Mouse (Mus musculus): ENCODE data around the gene Aqp3. TPM values are rescaled to one million over a fixed set of nuclear protein-coding genes. Genes with fewer than 3 reads are reported as not detected.
"Not testable (repeated sequence)": the region's sequence is repeated elsewhere in the genome, so short reads cannot be mapped to it uniquely, and the experiment has no call there.

The Aqp3 gene
- polyA plus RNA-seq, 1 experiment = not detected

DNA sequence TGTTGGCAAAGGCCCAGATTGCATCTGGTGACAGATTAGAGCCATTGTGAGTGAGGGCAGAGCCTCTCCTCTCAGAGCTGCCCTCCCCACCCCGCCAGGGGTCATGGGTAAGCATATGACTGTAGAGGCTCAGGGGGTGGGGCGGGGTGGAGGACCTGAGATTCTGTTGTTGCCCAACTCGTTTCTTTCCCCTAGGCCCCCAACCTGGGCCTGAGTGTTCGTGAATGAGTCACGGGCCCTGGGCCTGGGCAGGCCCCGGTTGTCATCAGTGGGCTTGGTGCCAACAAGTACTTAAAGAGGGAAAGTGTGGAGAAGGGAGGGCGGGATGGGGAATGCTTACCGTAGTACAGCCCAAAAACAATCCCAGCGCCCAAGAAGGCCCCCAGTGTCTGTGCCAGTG is 3.6 kb downstream of the Aqp3 start:
- TF ChIP-seq POLR2A (IDR thresholded peaks at IDR 0.05; ENCODE audit: insufficient read depth, low read depth, low read length) (no peak), CTCF (IDR thresholded peaks at IDR 0.05; ENCODE audit: insufficient read depth, low read depth, low read length) (no peak)
- WGBS = 51% methylated on average over 9 of the region's 9 CpGs
- H3K4me1 ChIP-seq (ENCODE audit: control insufficient read depth, insufficient read depth, low read length) = peaks cover 11% of the 10 kb centered on the region
- H3K4me3 ChIP-seq (ENCODE audit: insufficient read depth, low read depth, low read length) = no peak overlapping the region
- H3K27ac ChIP-seq (ENCODE audit: insufficient read depth, low read depth, low read length) = no peak overlapping the region

DNA sequence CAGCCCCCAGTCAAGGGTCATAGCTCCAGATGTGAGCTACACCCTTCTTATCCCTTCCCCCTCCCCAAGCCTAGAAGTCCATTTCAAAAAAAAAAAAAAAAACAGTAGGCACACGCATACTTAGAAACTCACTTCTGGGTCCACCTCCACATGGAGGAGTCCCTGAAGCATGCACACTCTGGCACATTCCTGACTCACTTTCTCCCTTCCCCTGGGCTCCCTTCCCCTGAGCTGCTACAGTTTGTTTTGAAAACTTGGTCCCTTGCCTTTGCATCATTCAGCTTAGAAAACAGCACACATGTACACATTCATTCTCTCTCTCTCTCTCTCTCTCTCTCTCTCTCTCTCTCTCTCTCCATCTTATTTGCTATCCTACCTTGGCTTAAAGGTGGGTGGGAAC is 5.0 kb downstream of the Aqp3 start:
- H3K4me1 ChIP-seq (ENCODE audit: control insufficient read depth, insufficient read depth, low read length) = peaks cover 4% of the 10 kb centered on the region
- no peak overlapping the region for H3K27ac ChIP-seq (ENCODE audit: insufficient read depth, low read depth, low read length)
- 37% methylated on average over 1 of the region's 1 CpGs for WGBS
- H3K4me3 ChIP-seq (ENCODE audit: insufficient read depth, low read depth, low read length) = no peak overlapping the region
- TF ChIP-seq CTCF (IDR thresholded peaks at IDR 0.05; ENCODE audit: insufficient read depth, low read depth, low read length) (no peak), POLR2A (IDR thresholded peaks at IDR 0.05; ENCODE audit: insufficient read depth, low read depth, low read length) (no peak)

DNA sequence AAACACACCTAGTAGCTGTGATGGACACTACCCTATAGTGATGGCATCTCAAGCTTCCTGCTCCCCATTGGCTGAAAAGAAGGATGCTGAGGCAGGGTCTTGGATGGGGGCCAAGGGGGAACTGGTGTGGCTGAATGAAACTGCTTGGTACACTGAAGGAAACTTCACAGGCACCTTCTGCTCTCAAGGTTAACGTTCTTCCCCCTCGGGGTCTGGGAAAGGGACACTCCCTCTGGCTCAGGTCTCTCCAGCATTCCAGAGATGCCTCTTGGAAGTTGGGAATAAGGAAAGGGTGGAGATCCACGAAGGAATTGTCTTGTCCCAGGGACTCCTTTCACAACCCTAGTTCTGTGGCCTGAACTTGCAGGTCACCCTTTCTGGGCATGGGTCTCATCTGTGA is 6.6 kb downstream of the Aqp3 start:
- TF ChIP-seq POLR2A (IDR thresholded peaks at IDR 0.05; ENCODE audit: insufficient read depth, low read depth, low read length) = no peak
- no peak for TF ChIP-seq CTCF (IDR thresholded peaks at IDR 0.05; ENCODE audit: insufficient read depth, low read depth, low read length)
- Histone ChIP-seq H3K4me1 (ENCODE audit: control insufficient read depth, insufficient read depth, low read length) (no peaks in the 10 kb centered on the region), H3K27ac (ENCODE audit: insufficient read depth, low read depth, low read length) (no peak overlapping the region), H3K4me3 (ENCODE audit: insufficient read depth, low read depth, low read length) (no peak overlapping the region)
- WGBS = 55% methylated on average over 3 of the region's 3 CpGs

DNA sequence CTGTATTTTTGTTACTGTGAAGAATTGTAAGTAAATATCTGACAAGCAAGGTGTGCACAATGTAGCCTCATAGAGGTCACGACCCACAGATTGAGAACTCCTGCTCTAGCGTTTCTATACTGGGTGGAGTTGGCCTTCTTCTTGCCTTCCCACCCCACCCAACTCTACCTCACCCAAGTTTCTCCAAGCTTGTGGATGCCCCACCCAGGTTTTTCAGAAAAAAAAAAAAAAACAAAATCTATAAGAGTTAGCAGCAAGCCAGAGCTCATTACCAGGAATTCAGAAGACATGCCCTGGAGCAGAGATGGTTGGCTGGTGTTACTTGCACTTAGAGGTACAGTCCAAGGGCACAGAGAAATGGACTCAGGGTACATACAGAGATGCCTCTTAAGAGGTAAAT is 8.3 kb downstream of the Aqp3 start:
- TF ChIP-seq CTCF (IDR thresholded peaks at IDR 0.05; ENCODE audit: insufficient read depth, low read depth, low read length) (no peak), POLR2A (IDR thresholded peaks at IDR 0.05; ENCODE audit: insufficient read depth, low read depth, low read length) (no peak)
- H3K27ac ChIP-seq (ENCODE audit: insufficient read depth, low read depth, low read length) = no peak overlapping the region
- H3K4me1 ChIP-seq (ENCODE audit: control insufficient read depth, insufficient read depth, low read length) = no peaks in the 10 kb centered on the region
- no peak overlapping the region for H3K4me3 ChIP-seq (ENCODE audit: insufficient read depth, low read depth, low read length)
- WGBS = 96% methylated on average over 2 of the region's 2 CpGs

DNA sequence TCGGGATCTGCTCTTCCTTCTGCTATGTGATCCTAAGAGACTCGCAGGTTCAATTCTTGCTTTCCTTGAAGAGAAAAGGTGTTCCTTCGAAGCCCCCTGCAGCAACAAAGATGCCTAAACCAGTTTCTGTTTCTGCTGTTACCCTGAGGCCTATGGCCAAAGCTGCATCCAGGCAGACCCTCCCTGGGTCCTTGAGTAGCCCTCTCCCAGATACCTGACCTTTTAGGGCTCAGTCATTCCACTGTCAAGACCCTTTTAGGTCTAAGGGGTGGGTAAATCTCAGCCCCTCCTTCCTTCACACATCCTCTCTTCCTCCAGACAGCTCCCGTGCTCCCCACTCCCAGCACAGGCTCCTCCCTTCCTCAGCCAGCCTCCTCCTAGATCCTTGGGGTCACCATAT is 8.8 kb downstream of the Aqp3 start:
- H3K4me1 ChIP-seq (ENCODE audit: control insufficient read depth, insufficient read depth, low read length) = no peaks in the 10 kb centered on the region
- TF ChIP-seq POLR2A (IDR thresholded peaks at IDR 0.05; ENCODE audit: insufficient read depth, low read depth, low read length) (no peak), CTCF (IDR thresholded peaks at IDR 0.05; ENCODE audit: insufficient read depth, low read depth, low read length) (no peak)
- H3K27ac ChIP-seq (ENCODE audit: insufficient read depth, low read depth, low read length) = no peak overlapping the region
- no peak overlapping the region for H3K4me3 ChIP-seq (ENCODE audit: insufficient read depth, low read depth, low read length)
- WGBS = 92% methylated on average over 4 of the region's 4 CpGs

DNA sequence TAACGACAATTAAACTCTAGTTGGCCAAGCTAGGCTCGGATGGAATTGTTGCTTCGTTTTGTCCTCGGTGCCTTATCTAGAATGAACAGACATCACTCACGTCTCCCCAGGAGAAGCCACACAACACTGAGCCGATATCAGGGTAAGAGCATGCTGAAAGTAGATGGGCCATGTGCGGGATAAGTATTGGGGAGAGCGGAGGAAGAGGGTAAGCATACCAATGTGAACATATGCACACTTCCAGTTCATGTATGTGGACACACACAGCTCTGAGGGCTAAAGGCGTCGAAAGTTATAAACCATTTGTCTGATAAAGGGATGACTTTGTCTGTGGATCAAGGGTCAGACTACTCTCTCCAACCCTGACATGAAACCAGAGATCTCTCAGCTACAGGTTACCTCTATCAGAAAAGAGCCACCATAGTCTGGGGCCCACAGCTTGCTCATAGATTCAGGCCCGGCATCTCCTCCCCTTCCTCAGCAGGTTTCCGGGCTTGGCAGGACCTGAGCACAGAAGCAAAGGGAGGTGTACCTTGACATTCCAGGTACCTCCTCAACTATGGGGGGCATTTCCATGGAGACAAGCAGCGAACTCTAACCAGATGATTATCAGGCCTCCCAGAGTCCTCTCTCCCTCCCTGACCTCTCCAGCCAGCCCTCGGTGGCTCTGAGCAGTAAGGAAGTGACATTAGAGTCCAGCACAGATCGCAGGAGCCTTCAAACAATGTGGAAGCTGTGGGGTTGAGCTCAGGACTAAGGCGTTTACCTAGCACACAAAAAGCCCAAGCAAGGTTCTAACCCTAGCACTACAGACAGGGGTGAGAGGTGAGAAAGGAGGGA is 10.3 kb downstream of the Aqp3 start:
- 87% methylated on average over 16 of the region's 16 CpGs for WGBS
- Histone ChIP-seq H3K4me1 (ENCODE audit: control insufficient read depth, insufficient read depth, low read length) (no peaks in the 10 kb centered on the region), H3K27ac (ENCODE audit: insufficient read depth, low read depth, low read length) (no peak overlapping the region), H3K4me3 (ENCODE audit: insufficient read depth, low read depth, low read length) (no peak overlapping the region)
- TF ChIP-seq CTCF (IDR thresholded peaks at IDR 0.05; ENCODE audit: insufficient read depth, low read depth, low read length) (no peak), POLR2A (IDR thresholded peaks at IDR 0.05; ENCODE audit: insufficient read depth, low read depth, low read length) (no peak)

DNA sequence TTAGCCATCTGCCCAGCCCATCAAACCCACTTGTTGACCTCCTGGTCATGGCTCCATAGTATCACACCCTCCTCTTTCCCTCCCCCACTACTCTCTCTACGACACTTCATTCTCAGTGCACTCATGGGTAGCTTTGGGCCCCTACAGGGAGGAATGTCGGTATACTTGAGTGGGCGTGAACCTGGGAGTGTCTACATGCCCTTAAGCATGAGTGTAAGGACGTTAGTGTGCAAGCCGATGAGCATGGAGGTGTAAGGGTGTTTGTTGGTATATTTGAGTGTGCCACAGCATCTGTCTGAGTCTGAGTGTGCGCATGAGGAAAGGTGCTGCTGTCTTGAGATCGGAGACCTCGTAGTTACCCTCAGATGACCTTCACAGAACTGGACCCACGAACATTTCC is 11.0 kb downstream of the Aqp3 start:
- TF ChIP-seq POLR2A (IDR thresholded peaks at IDR 0.05; ENCODE audit: insufficient read depth, low read depth, low read length) (no peak), CTCF (IDR thresholded peaks at IDR 0.05; ENCODE audit: insufficient read depth, low read depth, low read length) (no peak)
- whole genome bisulfite sequencing = 87% methylated on average over 9 of the region's 9 CpGs
- Histone ChIP-seq H3K27ac (ENCODE audit: insufficient read depth, low read depth, low read length) (no peak overlapping the region), H3K4me1 (ENCODE audit: control insufficient read depth, insufficient read depth, low read length) (no peaks in the 10 kb centered on the region), H3K4me3 (ENCODE audit: insufficient read depth, low read depth, low read length) (no peak overlapping the region)

DNA sequence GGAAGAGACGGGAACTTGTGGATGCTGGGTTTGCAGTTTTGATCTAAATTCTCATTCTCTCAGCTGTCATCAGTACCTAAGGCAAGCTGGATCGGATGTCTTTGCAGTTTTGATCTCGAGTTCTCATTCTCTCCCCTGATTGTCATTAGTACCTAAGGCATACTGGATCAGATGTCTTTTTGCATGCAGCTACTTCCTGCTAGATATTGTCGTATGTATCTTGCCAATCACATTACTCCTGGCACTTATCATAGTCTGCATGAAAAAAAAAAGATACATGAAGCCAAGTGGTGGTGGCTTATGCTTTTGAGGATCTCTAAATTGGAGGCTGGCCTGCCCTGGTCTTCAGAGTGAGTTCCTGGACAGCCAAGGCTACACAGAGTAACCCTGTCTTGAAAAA is 13.2 kb downstream of the Aqp3 start:
- H3K4me1 ChIP-seq (ENCODE audit: control insufficient read depth, insufficient read depth, low read length) = no peaks in the 10 kb centered on the region
- 90% methylated on average over 4 of the region's 4 CpGs for WGBS
- no peak overlapping the region for H3K27ac ChIP-seq (ENCODE audit: insufficient read depth, low read depth, low read length)
- no peak for TF ChIP-seq POLR2A (IDR thresholded peaks at IDR 0.05; ENCODE audit: insufficient read depth, low read depth, low read length)
- TF ChIP-seq CTCF (IDR thresholded peaks at IDR 0.05; ENCODE audit: insufficient read depth, low read depth, low read length) = no peak
- H3K4me3 ChIP-seq (ENCODE audit: insufficient read depth, low read depth, low read length) = no peak overlapping the region

DNA sequence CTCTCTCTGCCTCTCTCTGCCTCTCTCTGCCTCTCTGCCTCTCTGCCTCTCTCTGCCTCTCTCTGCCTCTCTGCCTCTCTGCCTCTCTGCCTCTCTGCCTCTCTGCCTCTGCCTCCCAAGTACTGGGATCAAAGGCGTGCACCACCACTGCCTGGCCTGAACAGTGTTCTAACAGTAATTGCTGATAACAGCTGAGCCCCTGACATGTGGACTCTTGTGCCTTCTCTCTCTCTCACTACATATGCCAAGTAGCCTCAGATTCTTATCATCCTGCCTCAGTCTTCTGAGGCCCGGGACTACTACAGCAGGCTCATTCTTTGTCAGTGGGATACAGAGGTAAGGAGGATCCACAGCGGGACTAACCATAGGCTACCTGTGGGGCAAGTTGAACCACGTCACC is 15.2 kb downstream of the Aqp3 start:
- H3K4me3 ChIP-seq (ENCODE audit: insufficient read depth, low read depth, low read length); H3K27ac ChIP-seq (ENCODE audit: insufficient read depth, low read depth, low read length); H3K4me1 ChIP-seq (ENCODE audit: control insufficient read depth, insufficient read depth, low read length): not testable (repeated sequence)
- 83% methylated on average over 4 of the region's 4 CpGs for WGBS

DNA sequence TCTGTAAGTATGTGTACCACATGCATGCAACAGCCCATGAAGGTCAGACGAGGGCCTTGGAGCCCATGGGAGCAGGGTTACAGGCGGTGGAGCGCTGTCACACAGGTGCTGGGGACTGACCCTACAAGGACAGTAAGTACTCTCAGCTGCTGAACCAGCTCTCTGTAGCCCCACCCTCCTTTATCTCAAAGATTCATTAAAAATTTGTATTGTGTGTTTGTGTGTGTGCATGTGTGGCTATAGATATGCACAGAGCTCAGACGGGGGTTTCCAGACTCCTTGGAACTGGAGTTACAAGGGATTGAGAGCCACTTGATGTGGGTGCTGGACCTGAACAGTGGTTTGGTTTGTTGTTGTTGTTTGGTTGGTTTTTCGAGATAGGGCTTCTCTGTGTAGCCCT is 16.2 kb downstream of the Aqp3 start:
- no peaks in the 10 kb centered on the region for H3K4me1 ChIP-seq (ENCODE audit: control insufficient read depth, insufficient read depth, low read length)
- no peak overlapping the region for H3K4me3 ChIP-seq (ENCODE audit: insufficient read depth, low read depth, low read length)
- no peak overlapping the region for H3K27ac ChIP-seq (ENCODE audit: insufficient read depth, low read depth, low read length)
- TF ChIP-seq CTCF (IDR thresholded peaks at IDR 0.05; ENCODE audit: insufficient read depth, low read depth, low read length) (no peak), POLR2A (IDR thresholded peaks at IDR 0.05; ENCODE audit: insufficient read depth, low read depth, low read length) (no peak)
- 81% methylated on average over 5 of the region's 5 CpGs for WGBS

Data from olfactory bulb, adult 2 months (tissue).